ENCODE assay signal across 22 mouse cellular contexts in genomic region chr12:73882463-73883045, GRCm38 (mm10). TPM values are rescaled to one million over a fixed set of nuclear protein-coding genes. Genes with fewer than 3 reads are reported as not detected.
A peak's percentile ranks its signal among the peaks of the same experiment; 100 is the strongest.
DNase-seq lines count a peak whose midpoint lies in the region; ATAC-seq and TF ChIP-seq lines count a peak whose summit lies in the region.
"Had no signal": no experiment of that assay in that cellular context is flagged by ENCODE, and none has a peak within 500 bp of the region (broad histone marks: within the 10 kb centered on the region; RNA-seq: fewer than 3 reads in every experiment).

No protein-coding gene starts in this region.

- no peak overlapping the region for H3K4me2 ChIP-seq in limb, embryonic 14.5 days (replicated peaks; ENCODE audit: low read depth, low read length, severe bottlenecking)
- H3K4me2 ChIP-seq: hindbrain, embryonic 12.5 days; intestine, embryonic 15.5 days; liver, embryonic 11.5 days; midbrain, embryonic 12.5 days had no signal

- no peak for ATAC-seq in limb, embryonic 14.5 days (ENCODE audit: low FRiP score, low read depth)
- ATAC-seq: intestine, embryonic 15.5 days had no signal

- no peaks in the 10 kb centered on the region for H3K36me3 ChIP-seq in limb, embryonic 14.5 days (ENCODE audit: control insufficient read depth, insufficient read depth, low read length)
- H3K36me3 ChIP-seq in limb, embryonic 10.5 days, result no peaks in the 10 kb centered on the region
- H3K36me3 ChIP-seq: hindbrain, embryonic 12.5 days; intestine, embryonic 15.5 days; midbrain, embryonic 12.5 days had no signal

- DNase-seq in limb, embryonic 14.5 days (ENCODE audit: low spot score), result peak; percentile 33
- no peak for DNase-seq in limb, embryonic 10.5 days (ENCODE audit: low spot score)
- DNase-seq in 3T3-L1 (ENCODE audit: low read depth, low spot score) (peak; percentile 73), MN1 (ENCODE audit: low spot score) (peak; percentile 78)
- DNase-seq in forelimb bud, embryonic 11.5 days (ENCODE audit: low read depth, low spot score), result peak; percentile 26
- no peak for DNase-seq in cerebellum, adult 18-20 months
- DNase-seq in cerebellum, adult 9-11 months, result no peak
- DNase-seq: adrenal gland, adult 8-10 months; cerebellum, adult 2 months; gastrocnemius, postnatal 10 days; heart, adult 2 months; layer of hippocampus, postnatal 36 days; retina, postnatal 1 day; right cerebral cortex, postnatal 4 days; thymus, adult 18-20 months had no signal

- WGBS in limb, embryonic 14.5 days, result 57% methylated on average over 2 of the region's 2 CpGs
- 90% methylated on average over 2 of the region's 2 CpGs for WGBS in limb, embryonic 10.5 days

- no peaks in the 10 kb centered on the region for H3K4me1 ChIP-seq in limb, embryonic 14.5 days (ENCODE audit: control insufficient read depth, insufficient read depth, low read length)
- peaks cover 12% of the 10 kb centered on the region for H3K4me1 ChIP-seq in limb, embryonic 10.5 days
- H3K4me1 ChIP-seq: hindbrain, embryonic 12.5 days; midbrain, embryonic 12.5 days had no signal

- no peak overlapping the region for H3K9ac ChIP-seq in limb, embryonic 14.5 days (ENCODE audit: low read depth, low read length, severe bottlenecking)
- H3K9ac ChIP-seq: hindbrain, embryonic 12.5 days; intestine, embryonic 15.5 days; midbrain, embryonic 12.5 days had no signal

- no peaks in the 10 kb centered on the region for H3K27me3 ChIP-seq in limb, embryonic 14.5 days (ENCODE audit: control insufficient read depth, insufficient read depth, low read length)
- H3K27me3 ChIP-seq in limb, embryonic 10.5 days (ENCODE audit: low read depth, poor library complexity, severe bottlenecking), result no peaks in the 10 kb centered on the region
- H3K27me3 ChIP-seq: hindbrain, embryonic 12.5 days; intestine, embryonic 15.5 days; midbrain, embryonic 12.5 days had no signal

- no peaks in the 10 kb centered on the region for H3K9me3 ChIP-seq in limb, embryonic 14.5 days (ENCODE audit: control insufficient read depth, low read length)
- no peaks in the 10 kb centered on the region for H3K9me3 ChIP-seq in limb, embryonic 10.5 days (replicated peaks)
- H3K9me3 ChIP-seq: hindbrain, embryonic 12.5 days; intestine, embryonic 15.5 days; midbrain, embryonic 12.5 days had no signal

- TF ChIP-seq POLR2A in limb, embryonic 14.5 days (IDR thresholded peaks at IDR 0.05; ENCODE audit: borderline replicate concordance, extremely low read depth, insufficient read depth, insufficient read length), result no peak

- H3K27ac ChIP-seq in limb, embryonic 14.5 days (replicated peaks; ENCODE audit: low read depth, low read length), result no peak overlapping the region
- H3K27ac ChIP-seq in limb, embryonic 10.5 days, result no peak overlapping the region
- H3K27ac ChIP-seq: heart, adult 2 months; hindbrain, embryonic 12.5 days; intestine, embryonic 15.5 days; midbrain, embryonic 12.5 days had no signal

- no peak overlapping the region for H3K4me3 ChIP-seq in limb, embryonic 14.5 days (replicated peaks; ENCODE audit: low read length)
- no peak overlapping the region for H3K4me3 ChIP-seq in limb, embryonic 10.5 days
- H3K4me3 ChIP-seq: heart, adult 2 months; hindbrain, embryonic 12.5 days; intestine, embryonic 15.5 days; midbrain, embryonic 12.5 days had no signal

RNA-seq across cellular contexts. Expression of gene Hif1a, which starts 18.6 kb away (rescaled TPM):
- 72.9 and 79.0 TPM in 2 replicates for polyA plus RNA-seq in limb, embryonic 14.5 days (2012; rRNA removed)
- 112 and 120 TPM in 2 replicates for polyA plus RNA-seq in limb, embryonic 14.5 days (2014; fragmentation: Nextera tagmentation; extraction: Ambion mirVana)
- polyA plus RNA-seq in limb, embryonic 10.5 days (2016; fragmentation: Nextera tagmentation; extraction: Ambion mirVana), result 77.8 and 93.5 TPM in 2 replicates

RNA-seq across cellular contexts. Expression of gene Gm49321, which starts 54.9 kb away (rescaled TPM):
- polyA plus RNA-seq in limb, embryonic 14.5 days (2012; rRNA removed), result not detected in 2 replicates
- polyA plus RNA-seq in limb, embryonic 14.5 days (2014; fragmentation: Nextera tagmentation; extraction: Ambion mirVana), result 11.2 and 12.3 TPM in 2 replicates
- 13.3 and 14.4 TPM in 2 replicates for polyA plus RNA-seq in limb, embryonic 10.5 days (2016; fragmentation: Nextera tagmentation; extraction: Ambion mirVana)
- polyA plus RNA-seq: cerebellum, adult 2 months; heart, adult 2 months; large intestine, adult 2 months; macrophage; urinary bladder, adult 2 months had no signal

Comparison
In these comparisons a context has a peak if more than half of its experiments do, and no peak if none do; other contexts are left out.
1. DNase-seq: peak in limb, embryonic 14.5 days (single experiment), 3T3-L1 (single experiment), MN1 (single experiment) and forelimb bud, embryonic 11.5 days (single experiment); none in limb, embryonic 10.5 days (single experiment), cerebellum, adult 18-20 months (0 of 2) and cerebellum, adult 9-11 months (single experiment).